Mouse (Mus musculus) brain, embryonic 14.5 days (tissue): ENCODE data around the gene Atox1.

ENCODE experiments used
- CTCF ChIP-seq: fragments of 200-500 bp; IDR thresholded peaks from 2 replicates; pipeline ENCODE4 v1.5.1; 2012; ENCODE audit warnings: inconsistent platforms, mild to moderate bottlenecking, moderate library complexity, borderline replicate concordance; ENCODE audit not compliant: insufficient read depth, insufficient read length; ENCODE audit errors: extremely low read depth
- POLR2A ChIP-seq: fragments of 200-500 bp; IDR thresholded peaks from 2 replicates; pipeline ENCODE4 v1.6.1; 2012; ENCODE audit warnings: mild to moderate bottlenecking, inconsistent platforms, borderline replicate concordance; ENCODE audit not compliant: poor library complexity, insufficient read depth, insufficient read length, severe bottlenecking; ENCODE audit errors: extremely low read depth

- TF ChIP-seq CTCF (no peak), POLR2A (no peak)
Measured at GRCm38 (mm10) chr11:55438031-55438430, 23.0 kb downstream of the Atox1 start.
